Mouse (Mus musculus): ENCODE results near the gene Kif13a.

GRCm38 (mm10) chr13:46945256-46945655 is 15.6 kb upstream of the Kif13a start:
- no peak for TF ChIP-seq MXI1 (IDR thresholded peaks at IDR 0.05; ENCODE audit: low read depth, low read length)
- TF ChIP-seq TBP (IDR thresholded peaks at IDR 0.05; ENCODE audit: low read depth, low read length): no peak
- no peak for TF ChIP-seq GATA1 (IDR thresholded peaks at IDR 0.05; ENCODE audit: low read depth, low read length)
- no peak for TF ChIP-seq POLR2A (IDR thresholded peaks at IDR 0.05; ENCODE audit: control insufficient read depth in 1 of 2, insufficient read depth in 1 of 2, low read depth in 1 of 2, low read length in 2 of 2, poor library complexity in 1 of 2)
- TF ChIP-seq HCFC1 (IDR thresholded peaks at IDR 0.05; ENCODE audit: low read depth, low read length): no peak
- TF ChIP-seq CTCF (IDR thresholded peaks at IDR 0.05 in 2 of 3, conservative IDR thresholded peaks at IDR 0.05 in 1 of 3; ENCODE audit: control insufficient read depth in 1 of 3, insufficient read depth in 1 of 3, low read depth in 2 of 3, low read length in 3 of 3, poor library complexity in 1 of 3, severe bottlenecking in 1 of 3): no peak
- no peak for TF ChIP-seq POLR2AphosphoS5 (IDR thresholded peaks at IDR 0.05; ENCODE audit: borderline replicate concordance, low read depth, low read length)
- TF ChIP-seq GABPA (IDR thresholded peaks at IDR 0.05; ENCODE audit: low read depth, low read length): no peak
- TF ChIP-seq EP300 (IDR thresholded peaks at IDR 0.05; ENCODE audit: low read depth in 1 of 2, low read length in 2 of 2): no peak
- TF ChIP-seq SMC3 (IDR thresholded peaks at IDR 0.05; ENCODE audit: low read depth, low read length): no peak
- no peak for TF ChIP-seq E2F4 (IDR thresholded peaks at IDR 0.05; ENCODE audit: borderline replicate concordance, low read depth, low read length)

All from MEL (cell line).